Mouse (Mus musculus) layer of hippocampus, adult 18-20 months (tissue): Measurements from ENCODE around the gene Sptssa. TPM values are rescaled to one million over a fixed set of nuclear protein-coding genes. Genes with fewer than 3 reads are reported as not detected.
"Not testable (repeated sequence)": the region's sequence is repeated elsewhere in the genome, so short reads cannot be mapped to it uniquely, and the experiment has no call there.

Source experiments
- DNase-seq, 2 experiments: peaks; one replicate each; pipeline ENCODE4 v3.0.0; 2022; ENCODE audit warnings: low spot score in 2 of 2
- long read RNA-seq: library from polyadenylated mRNA; stranded (forward); transcript quantifications from one replicate; pipeline ENCODE4 v2.0.0, GENCODE M21; 2021
- total RNA-seq, 2 experiments: library from RNA; stranded (reverse); gene quantifications; 2 replicates each; pipeline ENCODE4 v1.2.3; 2021

The Sptssa gene
- 10 to 100 TPM; 27.2 to 27.3 TPM for total RNA-seq
- long read RNA-seq, transcript Sptssa-201 (2 exons, 1,346 nt): major isoform, 38 of 38 reads
- long read RNA-seq, partial matches to known transcripts: 0 of 38 reads
- long read RNA-seq, other reads (novel, unspliced or antisense): 0 of 38 reads

DNA sequence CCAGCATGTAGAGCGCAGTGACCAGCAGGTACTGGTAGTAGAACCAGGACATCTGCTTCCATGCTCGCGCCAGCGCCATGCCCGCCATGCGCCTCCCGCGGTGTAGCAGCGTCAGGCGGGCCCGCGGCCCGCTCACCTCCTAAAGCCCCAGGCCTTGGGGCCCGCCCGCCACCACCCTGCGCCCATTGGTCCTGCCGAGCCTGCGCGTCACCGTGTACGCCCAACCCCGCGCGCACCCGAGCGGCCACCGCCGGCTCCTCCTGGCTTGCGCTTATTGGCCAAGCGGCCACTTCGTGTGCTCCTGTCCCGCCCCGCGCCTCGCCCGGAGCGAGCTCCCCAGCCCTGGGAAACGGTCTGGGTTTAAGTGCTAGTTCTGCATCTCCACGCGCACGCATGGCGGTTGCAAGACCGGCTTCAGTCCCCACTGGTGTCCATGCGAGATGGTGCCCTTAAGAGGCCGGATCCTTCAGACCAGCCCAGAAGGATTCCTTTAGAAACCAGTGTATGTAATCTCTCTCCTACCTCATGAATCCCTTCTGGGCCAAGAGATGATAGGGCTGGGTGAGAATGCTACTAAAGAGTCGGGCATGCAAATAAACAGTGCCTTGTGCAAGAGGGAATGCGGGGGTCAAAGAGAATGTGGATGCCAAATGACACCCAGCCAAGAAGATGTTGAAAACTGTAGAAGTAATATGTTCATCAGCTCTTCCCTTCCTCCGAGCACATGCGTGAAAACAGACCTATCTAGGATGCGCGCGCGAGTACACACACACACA, at the start of gene Sptssa:
Sptssa (minus strand) TSS at position 178 of the 776 bp plus-strand sequence.
- DNase-seq: peak; percentile 96

DNA sequence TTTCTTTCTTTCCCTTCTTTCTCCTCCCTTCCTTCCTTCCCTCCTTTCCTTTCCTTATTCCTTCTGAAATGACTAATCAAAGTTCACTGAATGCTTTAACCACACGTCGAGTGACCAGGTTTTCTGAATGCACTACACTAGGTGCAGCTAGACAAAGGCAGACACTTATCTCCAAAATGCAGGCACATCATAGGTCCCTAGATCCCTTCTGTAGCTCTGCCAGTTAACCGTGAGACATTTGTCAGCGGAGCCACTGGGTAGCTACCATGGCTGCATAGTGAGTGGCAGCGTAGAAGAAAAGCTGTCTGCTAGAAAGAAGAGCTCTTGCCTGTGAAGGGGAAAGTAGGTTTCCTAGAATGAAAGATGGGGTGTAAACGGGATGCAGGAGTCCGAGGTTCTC, 43.0 kb upstream of the Sptssa start:
- DNase-seq: no peak

DNA sequence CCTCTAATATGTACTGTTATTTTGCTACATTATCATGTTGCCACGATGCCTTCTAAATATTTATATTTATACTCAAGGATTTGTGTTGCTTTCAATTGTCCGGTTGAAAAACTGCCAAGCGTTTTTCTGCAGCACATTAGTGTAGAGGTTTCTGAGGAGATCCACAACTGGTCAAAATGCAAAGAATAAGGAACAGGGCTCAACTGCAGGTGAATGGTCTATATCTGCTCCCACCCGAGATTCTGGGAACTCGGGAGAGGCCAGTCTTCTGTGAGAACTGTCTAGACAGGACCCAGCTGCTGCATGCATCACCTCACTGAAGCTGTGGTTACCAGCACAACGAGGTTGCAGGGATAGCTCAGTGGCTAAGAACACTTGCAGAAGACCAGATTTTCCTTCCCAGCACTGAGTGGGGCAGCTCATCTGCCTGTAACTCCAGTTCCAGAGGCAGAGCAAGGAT, 41.4 kb upstream of the Sptssa start:
- DNase-seq: no peak

DNA sequence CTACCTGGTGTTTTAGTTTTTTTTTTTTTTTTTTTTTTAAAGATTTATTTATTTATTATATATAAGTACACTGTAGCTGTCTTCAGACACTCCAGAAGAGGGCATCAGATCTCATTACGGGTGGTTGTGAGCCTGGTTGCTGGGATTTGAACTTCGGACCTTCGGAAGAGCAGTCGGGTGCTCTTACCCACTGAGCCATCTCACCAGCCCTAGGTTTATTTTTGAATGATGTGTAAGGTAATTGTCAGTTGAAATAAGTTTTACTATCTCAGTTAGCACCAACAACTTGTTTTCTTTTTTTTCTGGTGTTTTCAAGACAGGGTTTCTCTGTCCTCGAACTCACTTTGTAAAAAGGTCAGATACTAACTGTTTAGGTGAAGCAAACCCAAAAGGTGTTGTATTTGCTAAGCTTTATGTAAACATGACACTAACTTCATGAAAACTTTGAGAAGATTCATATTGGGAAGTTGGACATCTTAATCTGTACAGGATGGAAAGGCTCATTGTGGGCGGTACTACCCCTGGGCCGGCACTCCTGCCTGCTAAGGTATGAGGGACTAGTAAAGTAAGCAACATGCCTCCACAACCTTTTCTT, 40.7 kb upstream of the Sptssa start:
- DNase-seq: no peak

DNA sequence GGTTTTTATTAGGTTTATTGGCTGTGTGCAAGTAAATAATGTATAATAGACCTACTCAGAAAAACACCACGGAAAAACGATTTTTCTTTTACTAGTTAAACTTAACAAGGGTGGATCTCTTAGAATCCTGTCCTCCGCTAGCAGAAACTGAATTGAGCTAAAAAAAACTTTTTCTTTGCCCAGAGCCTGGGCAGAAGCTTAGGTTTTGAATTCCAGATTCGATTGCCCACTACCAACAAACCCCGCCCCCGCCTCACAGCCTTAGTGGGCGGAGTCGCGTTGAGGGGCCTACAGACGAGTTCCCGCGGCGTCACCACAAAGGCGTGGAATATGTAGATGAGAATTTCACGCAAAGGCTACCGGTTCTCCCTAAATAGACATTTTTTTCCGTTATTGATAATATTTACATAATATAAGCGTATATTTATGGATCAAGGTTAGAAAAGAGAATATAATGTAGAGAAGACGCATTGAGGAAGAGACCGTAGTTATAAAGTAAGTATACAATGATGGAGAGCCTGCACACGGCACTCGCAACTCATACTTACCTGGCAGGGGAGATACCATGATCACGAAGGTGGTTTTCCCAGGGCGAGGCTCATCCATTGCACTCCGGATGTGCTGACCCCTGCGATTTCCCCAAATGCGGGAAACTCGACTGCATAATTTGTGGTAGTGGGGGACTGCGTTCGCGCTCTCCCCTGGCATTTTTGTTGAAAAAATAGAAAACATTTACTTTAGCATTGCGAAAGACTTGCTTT, 40.0 kb upstream of the Sptssa start:
- DNase-seq: peak; percentile 86 to 96

DNA sequence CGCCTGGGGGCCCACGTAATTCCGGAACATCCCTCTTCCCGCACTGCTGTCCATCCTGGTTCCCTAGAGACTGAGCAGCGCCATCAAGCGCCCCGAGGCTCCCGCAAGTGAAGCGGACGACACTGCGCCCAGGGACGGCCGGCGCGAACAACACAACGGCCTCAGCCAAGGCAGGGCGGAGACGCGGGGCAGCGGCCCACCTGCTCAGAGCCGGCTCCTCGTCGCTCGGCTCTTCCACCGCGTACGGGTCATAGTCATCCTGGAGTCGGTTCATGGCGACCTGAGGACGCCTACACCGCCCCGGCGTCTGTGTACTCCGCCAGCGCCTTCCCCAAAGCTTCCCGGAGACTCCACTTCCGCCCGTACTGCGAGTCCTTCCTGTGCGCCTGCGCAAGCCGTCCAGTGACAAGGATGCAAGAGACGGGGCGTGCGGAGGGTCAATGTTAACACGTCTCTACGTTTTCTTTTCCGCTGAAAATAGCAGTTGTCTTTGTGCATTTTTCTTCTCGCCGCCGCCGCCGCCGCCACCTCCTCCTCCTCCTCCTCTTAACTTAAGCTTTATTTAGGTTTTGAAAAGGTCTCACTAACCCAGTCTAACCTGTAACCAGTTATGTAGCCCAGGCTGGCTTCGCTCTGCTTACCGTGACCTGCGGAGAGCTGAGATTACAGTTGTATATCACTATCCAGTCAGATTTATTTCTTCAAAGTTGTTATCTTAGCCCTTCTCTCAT, 39.3 kb upstream of the Sptssa start, which contains the start of gene Eapp:
Eapp (minus strand) TSS at position 387 of the 731 bp plus-strand sequence.
- peak; percentile 95 to 98 for DNase-seq

DNA sequence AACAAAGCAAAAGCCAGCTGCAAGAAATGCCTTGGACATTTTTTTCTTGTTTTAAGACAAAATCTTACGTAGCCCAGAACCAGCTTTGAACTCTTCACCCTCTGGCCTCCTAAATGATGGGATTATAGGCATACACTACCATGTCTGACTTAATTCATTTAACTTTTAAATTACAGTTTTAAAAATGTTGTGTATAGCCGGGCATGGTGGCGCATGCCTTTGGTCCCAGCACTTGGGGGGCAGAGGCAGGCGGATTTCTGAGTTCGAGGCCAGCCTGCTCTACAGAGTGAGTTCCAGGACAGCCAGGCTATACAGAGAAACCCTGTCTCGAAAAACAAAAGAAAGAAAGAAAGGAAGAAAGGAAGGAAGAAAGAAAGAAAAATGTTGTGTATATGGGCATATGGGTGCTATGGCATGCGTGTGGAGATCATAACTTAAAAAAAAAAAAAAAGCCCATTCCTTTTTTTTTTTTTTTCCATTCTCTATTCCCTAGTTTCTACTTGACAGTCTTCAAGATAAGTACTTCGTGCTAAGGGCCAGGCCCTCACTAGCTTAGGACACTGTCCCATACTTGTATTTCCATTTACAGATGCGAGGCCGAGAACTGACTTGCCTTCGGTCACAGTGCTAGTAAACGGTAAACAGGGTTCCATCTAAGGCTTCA, 38.6 kb upstream of the Sptssa start:
- no peak for DNase-seq

DNA sequence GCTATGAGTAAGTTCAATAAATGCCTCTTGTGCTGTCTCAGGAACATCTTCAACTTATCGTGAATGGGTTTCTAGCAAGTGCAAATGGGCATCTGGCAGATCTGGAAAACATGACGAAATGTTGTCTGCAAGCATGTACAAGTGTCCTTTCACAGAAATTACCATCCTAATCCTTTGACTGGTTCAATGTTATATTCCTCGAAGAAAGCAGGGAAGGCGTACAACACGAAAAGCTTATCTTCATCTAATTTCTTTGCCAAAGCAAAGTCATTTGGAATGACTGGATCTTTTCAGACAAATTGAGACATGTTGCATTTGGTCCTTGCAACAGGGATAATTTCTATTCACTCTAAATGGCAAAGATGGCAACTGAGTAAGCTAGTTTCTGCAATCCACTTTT, 32.7 kb upstream of the Sptssa start:
- DNase-seq: no peak

DNA sequence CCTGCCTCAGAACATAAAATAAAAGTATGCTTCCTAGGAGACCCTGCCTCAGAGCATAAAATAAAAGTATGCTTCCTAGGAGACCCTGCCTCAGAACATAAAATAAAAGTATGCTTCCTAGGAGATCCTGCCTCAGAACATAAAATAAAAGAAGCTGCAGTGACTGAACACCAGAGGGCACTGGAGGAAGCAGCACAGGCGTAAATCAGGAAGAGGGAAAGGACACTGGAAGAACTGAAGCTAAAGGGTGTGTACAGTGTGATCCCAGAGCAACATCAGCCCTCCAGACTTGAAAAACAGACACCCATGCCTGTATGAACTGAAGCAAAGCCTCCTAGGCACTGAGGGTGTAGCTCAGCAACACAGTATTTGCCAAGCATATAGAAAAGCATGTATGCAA, 26.8 kb upstream of the Sptssa start:
- DNase-seq: no peak

DNA sequence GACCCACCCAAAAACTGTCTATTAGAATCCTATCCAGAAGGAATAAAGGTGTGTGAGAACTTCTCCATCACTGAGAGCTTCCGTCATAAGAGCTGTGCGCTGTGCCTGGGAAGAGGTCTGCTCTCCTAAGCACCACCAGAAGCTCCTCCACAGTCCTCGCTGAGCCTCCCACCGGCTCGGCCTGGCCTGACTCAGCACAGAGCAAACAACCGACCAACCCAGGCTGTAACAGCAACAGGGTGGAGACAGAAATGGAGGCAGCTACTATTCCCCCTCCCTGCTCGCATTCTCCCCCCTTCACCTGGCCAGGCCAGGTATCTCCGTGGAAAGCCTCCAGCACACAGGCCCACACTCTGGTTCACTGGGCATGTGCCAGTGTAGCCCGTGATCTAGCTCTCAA, 20.3 kb upstream of the Sptssa start:
- DNase-seq: no peak

DNA sequence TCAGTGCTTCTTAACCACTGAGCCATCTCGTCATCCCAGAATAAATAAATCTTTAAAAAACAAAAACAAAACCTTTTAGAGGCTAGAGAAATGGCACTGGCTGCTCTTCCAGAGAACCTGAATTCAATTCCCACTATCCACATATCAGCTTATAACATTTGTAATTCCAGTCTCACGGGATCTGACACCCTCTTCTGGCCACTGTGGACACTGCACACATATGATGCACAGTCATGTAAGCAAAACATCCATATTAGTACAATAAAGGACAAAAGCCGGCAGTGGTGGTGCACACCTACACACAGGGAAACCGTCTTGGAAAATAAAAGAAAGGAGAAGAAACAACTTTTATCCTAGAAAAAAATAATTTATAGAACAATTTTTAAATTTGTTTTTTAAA, 19.0 kb upstream of the Sptssa start:
- no peak for DNase-seq

DNA sequence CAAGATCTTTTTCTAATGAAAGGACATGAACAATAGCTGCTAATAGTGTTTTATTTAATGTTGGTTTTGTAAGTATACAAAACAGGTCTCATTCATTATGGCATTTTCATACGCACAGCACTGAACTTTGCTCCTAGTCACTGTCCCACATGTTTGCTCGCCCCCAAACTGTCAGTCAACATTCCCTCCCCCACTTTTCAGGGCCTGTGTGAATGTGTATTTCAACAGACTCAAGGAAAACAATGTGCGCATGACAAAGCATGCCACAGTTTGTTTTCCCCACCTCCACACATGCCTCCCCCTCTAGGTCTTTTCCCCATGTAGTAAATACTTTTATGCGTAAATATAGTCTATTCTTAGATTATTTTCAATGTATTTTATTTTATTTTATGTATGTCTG, 14.9 kb upstream of the Sptssa start:
- DNase-seq: no peak

DNA sequence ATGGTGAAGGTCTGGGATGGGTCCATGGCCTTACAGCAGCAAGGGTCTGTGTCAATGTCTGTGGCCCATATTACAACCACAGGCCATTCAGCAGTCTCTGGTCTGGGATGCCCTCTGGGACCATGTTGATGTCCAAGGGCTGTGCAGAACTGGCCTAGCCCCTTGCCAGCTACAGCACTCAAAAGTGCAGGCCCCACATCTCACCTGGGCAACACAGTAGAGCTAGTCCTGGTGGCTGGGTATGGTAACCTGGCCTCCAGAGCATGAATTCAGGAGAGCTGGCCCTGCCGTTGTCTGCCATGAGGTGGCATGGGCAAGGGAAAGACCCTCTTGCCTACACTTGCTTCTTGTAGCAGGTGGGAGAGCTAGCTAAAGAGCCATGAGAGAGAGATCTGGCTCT, 11.8 kb upstream of the Sptssa start:
- DNase-seq: no peak

DNA sequence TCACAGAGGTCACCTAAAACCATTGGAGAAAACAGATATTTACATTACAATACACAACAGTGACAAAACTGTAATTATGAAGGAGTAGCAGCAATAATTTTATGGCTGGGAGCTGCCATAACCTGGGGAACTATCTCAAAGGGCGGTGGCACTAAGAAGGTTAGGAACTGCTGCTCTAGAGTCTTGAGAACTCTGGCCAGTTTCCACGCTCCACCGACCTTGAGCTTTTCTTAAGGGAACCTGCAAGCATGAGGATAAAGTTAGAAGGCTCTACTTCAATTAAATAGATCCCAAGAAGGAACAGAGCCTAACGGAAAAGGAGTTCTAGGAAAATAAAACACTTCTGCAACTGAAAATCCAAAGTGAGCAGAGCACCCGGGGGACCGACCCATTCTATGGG, 9.2 kb upstream of the Sptssa start:
- no peak for DNase-seq

DNA sequence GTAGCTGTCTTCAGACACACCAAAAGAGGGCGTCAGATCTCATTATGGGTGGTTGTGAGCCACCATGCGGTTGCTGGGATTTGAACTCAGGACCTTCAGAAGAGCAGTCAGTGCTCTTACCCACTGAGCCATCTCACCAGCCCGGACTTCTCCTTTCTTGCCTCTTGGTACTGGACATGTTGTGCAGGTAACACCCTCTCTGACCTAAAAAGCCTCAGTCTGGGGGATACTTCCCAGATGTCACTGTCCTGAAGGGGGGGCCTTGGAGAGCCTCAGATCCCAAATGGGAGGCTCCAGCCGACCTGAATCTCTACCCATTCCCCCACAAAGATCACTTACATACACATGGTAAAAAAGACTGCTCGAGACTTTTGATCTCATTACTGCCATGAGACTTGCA, 5.1 kb upstream of the Sptssa start:
- DNase-seq: not testable (repeated sequence)

DNA sequence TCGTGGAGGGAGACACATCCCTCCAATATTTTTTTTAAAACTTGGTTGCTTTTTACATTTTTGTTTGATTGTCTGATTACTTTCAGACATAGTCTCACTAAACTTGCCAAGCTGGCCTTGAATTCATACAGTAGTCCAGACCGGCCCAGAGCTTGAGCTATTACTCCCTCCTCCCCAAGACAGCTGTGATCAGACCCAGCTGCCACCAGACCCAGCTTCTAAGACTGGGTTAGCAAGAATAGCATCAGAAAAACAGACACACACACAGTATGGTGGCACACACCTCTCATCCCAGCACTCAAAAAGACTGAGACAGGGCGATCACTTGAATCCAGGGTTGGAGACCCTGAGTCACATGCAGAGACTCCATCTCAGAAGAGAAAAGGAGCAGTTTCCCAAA, 3.5 kb upstream of the Sptssa start:
- DNase-seq: no peak

DNA sequence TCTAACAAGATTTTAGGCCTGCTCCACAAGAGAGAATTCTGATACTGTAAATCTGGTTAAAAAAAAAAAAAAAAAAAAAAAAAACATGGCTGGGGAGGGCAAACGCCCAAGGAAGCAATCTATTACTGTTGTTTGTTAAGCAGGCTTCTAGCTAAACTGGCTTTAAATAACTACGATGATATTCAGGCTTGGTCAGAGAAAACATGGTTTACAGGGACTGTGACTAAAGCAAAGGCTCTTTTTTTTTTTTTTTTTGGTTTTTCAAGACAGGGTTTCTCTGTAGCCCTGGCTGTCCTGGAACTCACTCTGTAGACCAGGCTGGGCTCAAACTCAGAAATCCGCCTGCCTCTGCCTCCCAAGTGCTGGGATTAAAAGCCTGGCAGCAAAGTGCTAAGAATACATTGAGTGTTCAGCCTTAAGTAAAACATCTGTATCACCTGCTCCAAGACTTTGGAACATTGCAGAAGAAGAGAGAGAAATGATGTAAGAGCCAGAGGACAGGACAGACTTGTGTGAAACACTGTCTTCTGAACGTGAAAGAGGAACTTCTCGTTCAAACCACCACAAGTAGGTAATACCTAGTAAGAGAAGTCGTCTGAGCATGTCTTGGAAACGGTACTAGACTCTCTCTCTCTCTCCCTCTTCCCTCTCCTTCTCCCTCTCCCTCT, 2.2 kb upstream of the Sptssa start:
- DNase-seq: no peak

DNA sequence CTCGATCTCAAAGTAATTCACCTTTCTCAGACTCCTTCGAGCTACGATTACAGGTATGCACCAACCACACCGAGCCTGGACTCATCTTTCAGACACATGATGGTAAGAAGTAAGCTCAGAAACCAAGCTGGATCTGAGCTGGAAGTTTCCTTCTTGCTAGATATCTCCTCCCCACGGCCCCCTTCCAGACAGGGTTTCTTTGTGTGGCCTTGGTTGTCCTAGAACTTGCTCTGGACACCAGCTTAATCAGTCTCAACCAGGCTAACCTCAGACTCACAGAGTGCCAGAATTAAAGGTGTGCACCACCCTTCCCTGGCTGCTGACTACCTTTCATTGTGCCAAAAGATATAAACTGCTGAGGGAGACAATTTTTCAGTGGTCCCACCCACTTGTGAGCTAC, 1.6 kb upstream of the Sptssa start:
- no peak for DNase-seq

DNA sequence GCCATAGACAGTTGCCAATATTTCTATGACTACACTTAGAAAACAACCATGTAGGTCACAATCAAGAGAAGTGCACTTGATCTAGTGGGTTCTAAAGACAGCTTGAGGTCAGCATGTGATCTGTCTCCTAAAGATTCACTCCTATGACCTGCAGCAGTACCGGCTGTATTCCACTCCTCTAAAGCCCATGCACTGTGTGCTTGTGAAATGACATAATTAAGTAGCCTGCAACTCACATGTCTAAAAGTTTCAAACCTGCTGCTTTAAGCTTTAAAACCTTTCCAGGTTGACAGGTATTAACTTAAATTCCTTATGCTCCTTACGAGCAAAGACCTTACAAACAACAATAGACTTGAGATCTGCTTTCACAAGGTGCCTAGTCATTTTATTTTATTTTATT, 853 bp upstream of the Sptssa start:
- no peak for DNase-seq

DNA sequence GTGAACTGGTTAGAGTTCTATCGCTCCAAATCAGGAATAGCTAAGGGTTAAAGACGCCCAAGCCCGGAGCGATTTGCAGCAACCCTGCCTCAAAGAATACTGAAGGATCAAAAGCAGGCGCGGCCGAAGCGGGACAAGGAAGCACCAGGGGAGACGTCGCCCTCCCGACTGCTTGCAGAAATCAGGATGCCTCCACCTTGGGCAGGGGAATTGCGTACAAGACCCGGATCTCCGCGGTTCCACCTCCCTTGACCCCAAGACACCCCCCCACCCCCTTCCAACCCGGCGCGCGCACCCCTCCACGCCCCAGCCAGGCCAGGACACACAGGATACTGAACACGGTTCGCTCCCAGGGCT, 356 bp downstream of the Sptssa start:
- no peak for DNase-seq
